Mouse (Mus musculus): ENCODE measurements around the gene Osbpl10. TPM values are rescaled to one million over a fixed set of nuclear protein-coding genes. Genes with fewer than 3 reads are reported as not detected.

The Osbpl10 gene
- polyA plus RNA-seq, 1 experiment from 2014 or later, result 2.6 TPM

DNA sequence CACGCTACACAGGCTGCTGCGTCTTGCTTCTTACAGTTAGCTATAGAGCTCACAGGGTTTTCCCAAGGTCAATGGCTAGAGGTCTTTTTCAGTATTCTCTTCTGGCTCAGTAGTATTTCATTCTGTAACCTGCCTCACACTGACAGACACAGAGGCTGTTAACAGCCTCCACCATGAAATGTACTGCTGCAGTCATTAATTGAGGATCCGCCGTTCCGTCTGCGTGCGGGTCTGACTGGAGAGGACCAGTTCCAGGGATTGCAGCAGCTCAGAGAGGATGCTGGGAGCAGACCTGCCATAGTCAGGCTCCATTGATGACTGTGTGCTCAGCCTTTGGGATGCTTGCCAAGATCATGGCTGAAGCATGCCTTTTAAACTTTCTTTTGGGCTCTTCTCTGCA lies 129.1 kb downstream of the Osbpl10 start:
- Histone ChIP-seq H3K9ac (ENCODE audit: low read depth, low read length) (no peak overlapping the region), H3K4me2 (replicated peaks; ENCODE audit: low read depth, low read length) (no peak overlapping the region), H3K27ac (ENCODE audit: low read depth, low read length) (no peak overlapping the region), H3K4me3 (ENCODE audit: low read length) (no peak overlapping the region), H3K4me1 (ENCODE audit: control insufficient read depth, insufficient read depth, low read length) (no peaks in the 10 kb centered on the region), H3K9me3 (ENCODE audit: control insufficient read depth, low read length) (no peaks in the 10 kb centered on the region), H3K27me3 (ENCODE audit: control insufficient read depth, insufficient read depth, low read length) (no peaks in the 10 kb centered on the region), H3K36me3 (ENCODE audit: control insufficient read depth, insufficient read depth, low read length) (no peaks in the 10 kb centered on the region)
- no peak for ATAC-seq (ENCODE audit: low FRiP score, low TSS enrichment)
- 58% methylated on average over 7 of the region's 7 CpGs for WGBS

DNA sequence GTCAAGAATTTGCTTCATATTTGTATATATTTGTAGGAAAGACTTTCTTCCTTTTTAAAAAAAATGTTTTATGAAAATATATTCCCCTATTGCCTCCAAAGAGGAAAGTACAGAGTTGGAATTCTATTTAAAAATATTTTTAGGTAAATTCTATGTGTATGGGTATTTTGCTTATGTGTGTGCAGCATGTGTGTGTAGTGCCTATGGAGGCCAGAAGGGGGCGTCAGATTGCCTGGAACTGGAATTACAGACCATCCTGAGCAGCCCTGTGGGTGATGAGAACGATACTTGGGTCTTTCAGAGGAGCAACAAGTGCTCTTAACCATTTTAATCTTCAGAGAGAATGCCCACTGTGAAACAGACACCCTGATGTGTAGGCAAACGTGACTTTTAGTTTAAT lies 132.3 kb downstream of the Osbpl10 start:
- no peaks in the 10 kb centered on the region for H3K4me1 ChIP-seq (ENCODE audit: control insufficient read depth, insufficient read depth, low read length)
- no peaks in the 10 kb centered on the region for H3K36me3 ChIP-seq (ENCODE audit: control insufficient read depth, insufficient read depth, low read length)
- no peak overlapping the region for H3K9ac ChIP-seq (ENCODE audit: low read depth, low read length)
- 70% methylated on average over 3 of the region's 3 CpGs for WGBS
- H3K27ac ChIP-seq (ENCODE audit: low read depth, low read length), result no peak overlapping the region
- H3K27me3 ChIP-seq (ENCODE audit: control insufficient read depth, insufficient read depth, low read length), result no peaks in the 10 kb centered on the region
- no peak overlapping the region for H3K4me3 ChIP-seq (ENCODE audit: low read length)
- ATAC-seq (ENCODE audit: low FRiP score, low TSS enrichment), result no peak
- no peaks in the 10 kb centered on the region for H3K9me3 ChIP-seq (ENCODE audit: control insufficient read depth, low read length)
- no peak overlapping the region for H3K4me2 ChIP-seq (replicated peaks; ENCODE audit: low read depth, low read length)

DNA sequence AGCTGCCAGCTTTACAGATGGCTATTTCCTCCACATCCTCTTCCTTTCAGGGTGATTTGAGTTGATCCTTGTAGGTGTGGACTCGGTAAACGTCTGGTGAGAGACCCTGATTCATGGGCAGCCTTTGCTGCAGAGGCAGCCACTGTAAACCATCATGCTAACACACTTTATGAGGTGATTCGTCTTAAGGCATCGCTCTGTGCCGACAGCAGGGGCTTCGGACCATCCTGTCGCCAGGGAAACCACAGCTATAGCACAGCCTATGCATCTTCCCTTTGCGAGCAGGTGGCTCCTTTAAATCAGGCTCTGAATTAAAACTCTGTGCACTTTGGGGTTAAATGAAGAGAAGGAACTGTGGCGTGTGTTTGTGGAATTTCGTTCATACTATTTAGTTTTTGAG lies 138.9 kb downstream of the Osbpl10 start:
- Histone ChIP-seq H3K36me3 (ENCODE audit: control insufficient read depth, insufficient read depth, low read length) (no peaks in the 10 kb centered on the region), H3K27me3 (ENCODE audit: control insufficient read depth, insufficient read depth, low read length) (no peaks in the 10 kb centered on the region), H3K4me2 (replicated peaks; ENCODE audit: low read depth, low read length) (no peak overlapping the region), H3K9ac (ENCODE audit: low read depth, low read length) (no peak overlapping the region), H3K4me1 (ENCODE audit: control insufficient read depth, insufficient read depth, low read length) (peaks cover 10% of the 10 kb centered on the region; the same call in 1 of the 2 replicates), H3K4me3 (ENCODE audit: low read length) (no peak overlapping the region), H3K9me3 (ENCODE audit: control insufficient read depth, low read length) (no peaks in the 10 kb centered on the region), H3K27ac (ENCODE audit: low read depth, low read length) (no peak overlapping the region)
- 19% methylated on average over 10 of the region's 10 CpGs for WGBS
- no peak for ATAC-seq (ENCODE audit: low FRiP score, low TSS enrichment)

DNA sequence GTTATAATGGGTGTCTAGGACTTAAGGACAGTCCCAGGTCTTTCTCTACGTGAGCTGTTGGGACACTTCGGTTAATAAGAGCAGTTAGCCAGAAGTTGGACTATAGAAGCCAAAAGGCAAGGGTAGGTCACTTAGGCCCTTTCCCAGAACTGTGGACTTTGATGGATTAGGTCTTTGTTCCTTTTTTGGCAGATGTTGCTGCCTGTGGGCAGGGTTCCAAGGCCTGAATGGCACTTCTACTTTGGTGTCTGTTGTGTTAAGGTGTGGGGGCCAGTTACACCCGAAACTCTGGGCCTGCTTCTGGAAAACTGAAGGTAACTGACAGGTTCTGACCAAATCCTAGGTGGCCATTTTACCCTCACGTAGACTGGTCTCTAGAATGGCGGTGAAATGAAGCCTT lies 141.9 kb downstream of the Osbpl10 start:
- no peak overlapping the region for H3K9ac ChIP-seq (ENCODE audit: low read depth, low read length)
- WGBS, result 62% methylated on average over 5 of the region's 5 CpGs
- H3K36me3 ChIP-seq (ENCODE audit: control insufficient read depth, insufficient read depth, low read length), result no peaks in the 10 kb centered on the region
- no peak overlapping the region for H3K27ac ChIP-seq (ENCODE audit: low read depth, low read length)
- no peak overlapping the region for H3K4me2 ChIP-seq (replicated peaks; ENCODE audit: low read depth, low read length)
- H3K9me3 ChIP-seq (ENCODE audit: control insufficient read depth, low read length), result no peaks in the 10 kb centered on the region
- H3K4me1 ChIP-seq (ENCODE audit: control insufficient read depth, insufficient read depth, low read length), result peaks cover 10% of the 10 kb centered on the region; the same call in 1 of the 2 replicates
- H3K27me3 ChIP-seq (ENCODE audit: control insufficient read depth, insufficient read depth, low read length), result no peaks in the 10 kb centered on the region
- H3K4me3 ChIP-seq (ENCODE audit: low read length), result no peak overlapping the region
- ATAC-seq (ENCODE audit: low FRiP score, low TSS enrichment), result 0 out of 2 replicates have a peak, but pooled peaks have one; percentile 2

DNA sequence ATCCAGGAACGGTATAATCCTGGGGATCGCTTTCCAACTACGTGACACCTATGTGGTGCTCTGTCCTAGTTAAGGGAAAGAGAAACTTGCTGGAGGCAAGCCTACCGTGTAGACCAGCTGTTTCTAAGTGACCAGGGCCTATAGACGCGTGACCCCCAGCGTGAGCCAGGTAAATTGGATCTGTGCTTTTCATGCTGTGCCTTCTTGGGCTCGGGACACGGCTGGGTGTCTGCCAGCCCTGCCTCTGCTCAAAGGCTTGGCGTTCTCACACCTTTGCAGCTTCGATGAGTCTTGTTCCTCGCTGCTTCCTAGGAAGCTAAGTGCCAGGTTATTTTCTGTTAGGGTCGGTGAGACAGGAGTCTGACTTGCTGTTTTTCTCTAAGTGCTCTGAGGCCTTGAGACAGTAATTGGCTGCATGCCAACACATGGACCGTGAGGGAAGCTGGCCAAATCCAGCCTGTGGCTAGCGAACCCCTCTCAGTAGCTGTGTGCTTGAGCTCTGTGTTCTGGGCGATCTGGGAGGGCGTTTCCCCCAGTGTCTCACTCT lies 142.4 kb downstream of the Osbpl10 start:
- peak; percentile 33; the same call in 1 of the 2 replicates for ATAC-seq (ENCODE audit: low FRiP score, low TSS enrichment)
- no peak overlapping the region for H3K4me3 ChIP-seq (ENCODE audit: low read length)
- WGBS, result 49% methylated on average over 17 of the region's 17 CpGs
- H3K4me2 ChIP-seq (replicated peaks; ENCODE audit: low read depth, low read length), result no peak overlapping the region
- no peaks in the 10 kb centered on the region for H3K27me3 ChIP-seq (ENCODE audit: control insufficient read depth, insufficient read depth, low read length)
- H3K9me3 ChIP-seq (ENCODE audit: control insufficient read depth, low read length), result no peaks in the 10 kb centered on the region
- no peak overlapping the region for H3K9ac ChIP-seq (ENCODE audit: low read depth, low read length)
- no peak overlapping the region for H3K27ac ChIP-seq (ENCODE audit: low read depth, low read length)
- H3K36me3 ChIP-seq (ENCODE audit: control insufficient read depth, insufficient read depth, low read length), result no peaks in the 10 kb centered on the region
- H3K4me1 ChIP-seq (ENCODE audit: control insufficient read depth, insufficient read depth, low read length), result peaks cover 10% of the 10 kb centered on the region; the same call in 1 of the 2 replicates

DNA sequence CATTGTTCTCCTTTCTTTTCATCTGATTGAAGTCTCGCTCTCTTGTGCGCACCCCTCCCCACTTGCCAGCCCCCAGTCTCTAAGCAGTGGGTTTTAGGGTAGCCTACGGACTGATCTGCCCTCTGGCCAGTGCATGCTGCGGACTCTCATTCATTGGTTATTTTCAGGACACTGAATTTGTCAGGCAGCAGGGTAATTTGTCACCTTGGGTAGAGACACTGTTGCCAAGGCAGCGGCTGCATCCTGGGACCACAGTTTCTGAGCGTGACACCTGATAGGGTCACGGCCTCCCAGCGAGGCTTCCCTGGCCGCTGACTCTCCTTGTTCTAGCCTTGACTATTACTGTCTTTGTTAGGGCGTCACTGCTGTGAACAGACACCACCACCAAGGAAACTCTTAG lies 149.0 kb downstream of the Osbpl10 start:
- H3K27me3 ChIP-seq (ENCODE audit: control insufficient read depth, insufficient read depth, low read length), result no peaks in the 10 kb centered on the region
- no peak overlapping the region for H3K9ac ChIP-seq (ENCODE audit: low read depth, low read length)
- no peaks in the 10 kb centered on the region for H3K9me3 ChIP-seq (ENCODE audit: control insufficient read depth, low read length)
- H3K36me3 ChIP-seq (ENCODE audit: control insufficient read depth, insufficient read depth, low read length), result no peaks in the 10 kb centered on the region
- 42% methylated on average over 10 of the region's 10 CpGs for WGBS
- no peaks in the 10 kb centered on the region for H3K4me1 ChIP-seq (ENCODE audit: control insufficient read depth, insufficient read depth, low read length)
- no peak overlapping the region for H3K4me3 ChIP-seq (ENCODE audit: low read length)
- no peak overlapping the region for H3K27ac ChIP-seq (ENCODE audit: low read depth, low read length)
- peak; percentile 51; the same call in 1 of the 2 replicates for ATAC-seq (ENCODE audit: low FRiP score, low TSS enrichment)
- H3K4me2 ChIP-seq (replicated peaks; ENCODE audit: low read depth, low read length), result no peak overlapping the region

DNA sequence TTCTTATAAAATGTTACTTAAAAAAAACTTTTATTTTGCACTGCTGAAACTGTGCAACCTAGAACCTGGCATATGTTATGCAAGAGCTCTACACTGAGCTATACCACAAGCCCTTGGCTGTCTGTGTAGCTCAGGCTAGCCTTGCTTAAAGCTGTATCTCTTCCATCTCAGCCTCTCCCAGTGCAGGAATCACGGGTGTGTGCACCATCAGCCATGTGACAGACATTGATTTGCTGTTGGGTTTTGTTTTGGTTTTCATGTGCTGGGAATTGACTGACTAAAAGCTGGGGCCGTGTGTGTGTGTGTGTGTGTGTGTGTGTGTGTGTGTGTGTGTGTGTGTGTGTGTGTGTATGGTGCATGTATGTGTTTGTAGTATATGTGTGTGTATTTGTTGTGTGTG lies 155.6 kb downstream of the Osbpl10 start:
- H3K9me3 ChIP-seq (ENCODE audit: control insufficient read depth, low read length), result no peaks in the 10 kb centered on the region

DNA sequence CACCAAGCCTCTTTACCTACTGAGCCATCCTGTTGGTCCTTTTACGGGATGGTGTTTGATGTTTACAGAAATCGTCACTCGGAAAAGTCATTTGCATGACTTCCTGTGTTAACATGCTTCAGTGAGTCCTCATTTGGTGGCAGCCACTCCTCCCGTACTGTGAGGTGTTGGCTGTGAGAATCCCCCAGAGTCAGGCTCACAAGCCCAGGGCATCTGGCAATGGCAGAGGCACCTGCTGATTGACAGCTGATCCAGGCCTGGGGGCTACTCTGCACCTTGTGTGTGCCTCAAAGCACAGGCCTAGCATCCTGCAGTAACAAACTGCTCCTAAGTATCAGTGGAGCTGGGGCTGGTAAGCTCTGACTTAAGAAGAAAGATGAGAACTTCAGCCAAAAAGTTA lies 156.4 kb downstream of the Osbpl10 start:
- peak; percentile 53; the same call in 1 of the 2 replicates for ATAC-seq (ENCODE audit: low FRiP score, low TSS enrichment)
- no peak overlapping the region; the same call in 1 of the 2 replicates for H3K27ac ChIP-seq (ENCODE audit: low read depth, low read length)
- 31% methylated on average over 4 of the region's 4 CpGs for WGBS
- H3K4me2 ChIP-seq (replicated peaks; ENCODE audit: low read depth, low read length), result no peak overlapping the region
- H3K9ac ChIP-seq (ENCODE audit: low read depth, low read length), result no peak overlapping the region
- H3K4me1 ChIP-seq (ENCODE audit: control insufficient read depth, insufficient read depth, low read length), result peaks cover 21% of the 10 kb centered on the region
- no peak overlapping the region for H3K4me3 ChIP-seq (ENCODE audit: low read length)
- no peaks in the 10 kb centered on the region for H3K9me3 ChIP-seq (ENCODE audit: control insufficient read depth, low read length)
- H3K27me3 ChIP-seq (ENCODE audit: control insufficient read depth, insufficient read depth, low read length), result no peaks in the 10 kb centered on the region
- no peaks in the 10 kb centered on the region for H3K36me3 ChIP-seq (ENCODE audit: control insufficient read depth, insufficient read depth, low read length)

More for the DNA sequence above, 155.6 kb downstream of the Osbpl10 start:
- Histone ChIP-seq H3K9ac (ENCODE audit: low read depth, low read length) (no peak overlapping the region), H3K4me2 (replicated peaks; ENCODE audit: low read depth, low read length) (no peak overlapping the region), H3K4me1 (ENCODE audit: control insufficient read depth, insufficient read depth, low read length) (peaks cover 19% of the 10 kb centered on the region), H3K4me3 (ENCODE audit: low read length) (no peak overlapping the region), H3K36me3 (ENCODE audit: control insufficient read depth, insufficient read depth, low read length) (no peaks in the 10 kb centered on the region), H3K27me3 (ENCODE audit: control insufficient read depth, insufficient read depth, low read length) (no peaks in the 10 kb centered on the region), H3K27ac (ENCODE audit: low read depth, low read length) (no peak overlapping the region)
- 10% methylated on average over 2 of the region's 2 CpGs for WGBS
- ATAC-seq (ENCODE audit: low FRiP score, low TSS enrichment), result peak; percentile 30; the same call in 1 of the 2 replicates

DNA sequence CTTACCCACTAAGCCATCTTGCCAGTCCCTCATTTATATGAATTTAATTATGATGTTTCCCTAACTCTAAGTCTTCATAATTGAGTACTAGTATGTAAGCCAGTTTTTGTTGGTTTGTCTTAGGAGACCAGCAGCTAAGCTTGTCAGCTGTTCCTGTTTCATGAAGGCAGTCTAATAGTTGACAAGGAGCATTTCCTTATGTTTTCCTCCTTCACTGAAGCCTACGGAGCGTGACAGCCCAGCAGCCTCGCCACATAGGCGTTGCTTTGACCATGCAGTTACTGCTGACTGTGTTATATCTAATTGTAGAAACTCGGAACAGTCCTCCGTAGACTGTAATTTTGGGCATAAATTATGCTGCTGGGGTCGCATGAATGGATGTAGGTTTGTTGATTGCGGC lies 157.0 kb downstream of the Osbpl10 start:
- H3K4me1 ChIP-seq (ENCODE audit: control insufficient read depth, insufficient read depth, low read length), result peaks cover 25% of the 10 kb centered on the region
- H3K9me3 ChIP-seq (ENCODE audit: control insufficient read depth, low read length), result no peaks in the 10 kb centered on the region
- H3K27me3 ChIP-seq (ENCODE audit: control insufficient read depth, insufficient read depth, low read length), result no peaks in the 10 kb centered on the region
- no peaks in the 10 kb centered on the region for H3K36me3 ChIP-seq (ENCODE audit: control insufficient read depth, insufficient read depth, low read length)
- no peak overlapping the region for H3K4me2 ChIP-seq (replicated peaks; ENCODE audit: low read depth, low read length)
- no peak overlapping the region for H3K9ac ChIP-seq (ENCODE audit: low read depth, low read length)
- H3K4me3 ChIP-seq (ENCODE audit: low read length), result no peak overlapping the region
- 31% methylated on average over 8 of the region's 8 CpGs for WGBS
- peak; percentile 41; the same call in 1 of the 2 replicates for ATAC-seq (ENCODE audit: low FRiP score, low TSS enrichment)
- H3K27ac ChIP-seq (ENCODE audit: low read depth, low read length), result no peak overlapping the region; the same call in 1 of the 2 replicates

Measured in kidney, embryonic 14.5 days (tissue).